7 mouse cellular contexts compared by ENCODE assay signal in genomic region chr4:147848584-147848991, GRCm38 (mm10). TPM values are rescaled to one million over a fixed set of nuclear protein-coding genes. Genes with fewer than 3 reads are reported as not detected.
DNase-seq lines count a peak whose midpoint lies in the region; ATAC-seq and TF ChIP-seq lines count a peak whose summit lies in the region.

No protein-coding gene starts in this region.

- no peaks in the 10 kb centered on the region for H3K27me3 ChIP-seq in lung, postnatal 0 days (replicated peaks; ENCODE audit: insufficient read depth, low read length)
- no peaks in the 10 kb centered on the region for H3K27me3 ChIP-seq in limb, embryonic 15.5 days
- no peaks in the 10 kb centered on the region for H3K27me3 ChIP-seq in stomach, embryonic 16.5 days (ENCODE audit: control insufficient read depth, insufficient read depth, low read length)

- 4% methylated on average over 4 of the region's 4 CpGs for WGBS in lung, postnatal 0 days
- WGBS in limb, embryonic 15.5 days = 5% methylated on average over 4 of the region's 4 CpGs
- WGBS in stomach, embryonic 16.5 days = 2% methylated on average over 4 of the region's 4 CpGs

- H3K9ac ChIP-seq in lung, postnatal 0 days (replicated peaks; ENCODE audit: low read depth) = peak overlapping the region; percentile 60
- peak overlapping the region; percentile 36; the same call in 1 of the 2 replicates for H3K9ac ChIP-seq in limb, embryonic 15.5 days
- H3K9ac ChIP-seq in stomach, embryonic 16.5 days (ENCODE audit: low read length) = peak overlapping the region; percentile 79

- peak overlapping the region; percentile 91 for H3K4me3 ChIP-seq in lung, postnatal 0 days (ENCODE audit: low read depth, low read length)
- peak overlapping the region; percentile 79 for H3K4me3 ChIP-seq in limb, embryonic 15.5 days
- peak overlapping the region; percentile 95 for H3K4me3 ChIP-seq in stomach, embryonic 16.5 days (replicated peaks; ENCODE audit: low read length)

- TF ChIP-seq CTCF in lung, postnatal 0 days (IDR thresholded peaks at IDR 0.05) = no peak

- no peak for TF ChIP-seq EP300 in lung, postnatal 0 days (IDR thresholded peaks at IDR 0.05)

- DNase-seq in lung, postnatal 0 days (ENCODE audit: low spot score) = no peak
- no peak for DNase-seq in lung, postnatal 25 days (ENCODE audit: low spot score)
- DNase-seq in T-cell, adult 2 months (ENCODE audit: low spot score) = no peak
- DNase-seq in kidney, postnatal 10 days = no peak

- peak overlapping the region; percentile 60 for H3K4me2 ChIP-seq in lung, postnatal 0 days (replicated peaks; ENCODE audit: low read depth, low read length)
- peak overlapping the region; percentile 58 for H3K4me2 ChIP-seq in limb, embryonic 15.5 days
- peak overlapping the region; percentile 86 for H3K4me2 ChIP-seq in stomach, embryonic 16.5 days (ENCODE audit: low read depth, low read length)

- peaks cover 4% of the 10 kb centered on the region; the same call in 1 of the 2 replicates for H3K4me1 ChIP-seq in lung, postnatal 0 days (ENCODE audit: insufficient read depth, low read depth, low read length)
- peaks cover 10% of the 10 kb centered on the region for H3K4me1 ChIP-seq in limb, embryonic 15.5 days
- H3K4me1 ChIP-seq in stomach, embryonic 16.5 days (ENCODE audit: control insufficient read depth, insufficient read depth, low read length) = peaks cover 4% of the 10 kb centered on the region

- no peak overlapping the region for H3K27ac ChIP-seq in lung, postnatal 0 days (ENCODE audit: low read length)
- no peak overlapping the region for H3K27ac ChIP-seq in limb, embryonic 15.5 days
- no peak overlapping the region for H3K27ac ChIP-seq in stomach, embryonic 16.5 days (ENCODE audit: low read length)

- ATAC-seq in lung, postnatal 0 days = peak; percentile 72
- ATAC-seq in erythroblast, adult 5-6 weeks (replicated peaks; ENCODE audit: low FRiP score, poor library complexity, severe bottlenecking) = peak; percentile 18; the same call in 1 of the 2 replicates
- peak; percentile 41; the same call in 1 of the 2 replicates for ATAC-seq in limb, embryonic 15.5 days (ENCODE audit: insufficient number of reproducible peaks, low FRiP score, low TSS enrichment, low read depth)
- ATAC-seq in stomach, embryonic 16.5 days (ENCODE audit: insufficient read depth, low FRiP score) = peak; percentile 64

- 0 out of 2 replicates have a peak, but pooled peaks cover 3% of the 10 kb centered on the region for H3K9me3 ChIP-seq in lung, postnatal 0 days (ENCODE audit: low read length)
- no peaks in the 10 kb centered on the region for H3K9me3 ChIP-seq in limb, embryonic 15.5 days
- 0 out of 2 replicates have a peak, but pooled peaks cover 4% of the 10 kb centered on the region for H3K9me3 ChIP-seq in stomach, embryonic 16.5 days (replicated peaks; ENCODE audit: control insufficient read depth, low read length)

- H3K36me3 ChIP-seq in lung, postnatal 0 days (ENCODE audit: insufficient read depth, low read length) = 0 out of 2 replicates have a peak, but pooled peaks cover 2% of the 10 kb centered on the region
- peaks cover 28% of the 10 kb centered on the region for H3K36me3 ChIP-seq in limb, embryonic 15.5 days
- H3K36me3 ChIP-seq in stomach, embryonic 16.5 days (ENCODE audit: control insufficient read depth, insufficient read depth, low read length) = peaks cover 8% of the 10 kb centered on the region

RNA-seq across cellular contexts. Expression of gene Zfp933, which starts 0.4 kb away (rescaled TPM):
- 3.6 and 4.8 TPM in 2 replicates for polyA plus RNA-seq in lung, postnatal 0 days (2015; fragmentation: Nextera tagmentation; extraction: Ambion mirVana)
- total RNA-seq in erythroblast, adult 5-6 weeks (2015; ENCODE audit: low replicate concordance) = 0.96 and 3.3 TPM in 2 replicates
- total RNA-seq in erythroblast, adult 5-6 weeks (2017; ENCODE audit: low replicate concordance) = 2.1 and 2.6 TPM in 2 replicates
- 5.0 and 5.4 TPM in 2 replicates for polyA plus RNA-seq in limb, embryonic 15.5 days (2015; fragmentation: Nextera tagmentation; extraction: Ambion mirVana)
- 4.4 and 6.2 TPM in 2 replicates for polyA plus RNA-seq in stomach, embryonic 16.5 days (2015; fragmentation: Nextera tagmentation; extraction: Ambion mirVana)

RNA-seq across cellular contexts. Expression of gene Miip, which starts 20.0 kb away (rescaled TPM):
- 28.5 and 28.6 TPM in 2 replicates for polyA plus RNA-seq in lung, postnatal 0 days (2015; fragmentation: Nextera tagmentation; extraction: Ambion mirVana)
- 7.3 and 16.3 TPM in 2 replicates for total RNA-seq in erythroblast, adult 5-6 weeks (2015; ENCODE audit: low replicate concordance)
- total RNA-seq in erythroblast, adult 5-6 weeks (2017; ENCODE audit: low replicate concordance) = 12.3 and 26.6 TPM in 2 replicates
- 30.8 and 36.3 TPM in 2 replicates for polyA plus RNA-seq in limb, embryonic 15.5 days (2015; fragmentation: Nextera tagmentation; extraction: Ambion mirVana)
- 35.3 and 37.4 TPM in 2 replicates for polyA plus RNA-seq in stomach, embryonic 16.5 days (2015; fragmentation: Nextera tagmentation; extraction: Ambion mirVana)

RNA-seq across cellular contexts. Expression of gene Fv1, which starts 20.2 kb away (rescaled TPM):
- 1.9 and 2.4 TPM in 2 replicates for polyA plus RNA-seq in lung, postnatal 0 days (2015; fragmentation: Nextera tagmentation; extraction: Ambion mirVana)
- total RNA-seq in erythroblast, adult 5-6 weeks (2015; ENCODE audit: low replicate concordance) = not detected in 2 replicates
- 1.7 and 4.5 TPM in 2 replicates for total RNA-seq in erythroblast, adult 5-6 weeks (2017; ENCODE audit: low replicate concordance)
- 8.9 and 9.4 TPM in 2 replicates for polyA plus RNA-seq in limb, embryonic 15.5 days (2015; fragmentation: Nextera tagmentation; extraction: Ambion mirVana)
- 10.4 and 11.1 TPM in 2 replicates for polyA plus RNA-seq in stomach, embryonic 16.5 days (2015; fragmentation: Nextera tagmentation; extraction: Ambion mirVana)

RNA-seq across cellular contexts. Expression of gene Zfp984, which starts 39.0 kb away (rescaled TPM):
- polyA plus RNA-seq in lung, postnatal 0 days (2015; fragmentation: Nextera tagmentation; extraction: Ambion mirVana) = 6.8 and 8.0 TPM in 2 replicates
- 23.8 and 32.3 TPM in 2 replicates for total RNA-seq in erythroblast, adult 5-6 weeks (2015; ENCODE audit: low replicate concordance)
- total RNA-seq in erythroblast, adult 5-6 weeks (2017; ENCODE audit: low replicate concordance) = 9.9 and 11.8 TPM in 2 replicates
- 6.7 and 7.7 TPM in 2 replicates for polyA plus RNA-seq in limb, embryonic 15.5 days (2015; fragmentation: Nextera tagmentation; extraction: Ambion mirVana)
- polyA plus RNA-seq in stomach, embryonic 16.5 days (2015; fragmentation: Nextera tagmentation; extraction: Ambion mirVana) = 8.7 and 9.3 TPM in 2 replicates

RNA-seq across cellular contexts. Expression of gene Mfn2, which starts 55.9 kb away (rescaled TPM):
- polyA plus RNA-seq in lung, postnatal 0 days (2015; fragmentation: Nextera tagmentation; extraction: Ambion mirVana) = 19.7 and 22.5 TPM in 2 replicates
- 5.2 and 5.6 TPM in 2 replicates for total RNA-seq in erythroblast, adult 5-6 weeks (2015; ENCODE audit: low replicate concordance)
- total RNA-seq in erythroblast, adult 5-6 weeks (2017; ENCODE audit: low replicate concordance) = 6.1 and 6.6 TPM in 2 replicates
- polyA plus RNA-seq in limb, embryonic 15.5 days (2015; fragmentation: Nextera tagmentation; extraction: Ambion mirVana) = 37.8 and 42.5 TPM in 2 replicates
- polyA plus RNA-seq in stomach, embryonic 16.5 days (2015; fragmentation: Nextera tagmentation; extraction: Ambion mirVana) = 43.0 and 47.4 TPM in 2 replicates

Comparison
In these comparisons a context has a peak if more than half of its experiments do, and no peak if none do; other contexts are left out.
1. ATAC-seq: peak in every context shown above with its lines; median percentile 72 in lung, postnatal 0 days; 64 in stomach, embryonic 16.5 days; 41 in limb, embryonic 15.5 days; 18 in erythroblast, adult 5-6 weeks.